16 mouse cellular contexts compared by ENCODE assay signal in genomic region chr3:142498941-142499340, GRCm38 (mm10). TPM values are rescaled to one million over a fixed set of nuclear protein-coding genes. Genes with fewer than 3 reads are reported as not detected.
DNase-seq lines count a peak whose midpoint lies in the region; ATAC-seq and TF ChIP-seq lines count a peak whose summit lies in the region.
"Had no signal": no experiment of that assay in that cellular context is flagged by ENCODE, and none has a peak within 500 bp of the region (broad histone marks: within the 10 kb centered on the region; RNA-seq: fewer than 3 reads in every experiment).

No protein-coding gene starts in this region.

- H3K27me3 ChIP-seq in midbrain, embryonic 14.5 days (ENCODE audit: control insufficient read depth, insufficient read depth, low read length): no peaks in the 10 kb centered on the region
- H3K27me3 ChIP-seq in midbrain, embryonic 16.5 days (ENCODE audit: control insufficient read depth, insufficient read depth, low read depth, low read length): no peaks in the 10 kb centered on the region
- H3K27me3 ChIP-seq in neural tube, embryonic 15.5 days (replicated peaks): no peaks in the 10 kb centered on the region
- H3K27me3 ChIP-seq: heart, embryonic 15.5 days; midbrain, embryonic 12.5 days had no signal

- no peak for ATAC-seq in midbrain, embryonic 14.5 days (ENCODE audit: low FRiP score, low TSS enrichment)
- ATAC-seq in midbrain, embryonic 16.5 days: no peak
- peak; percentile 53; the same call in 1 of the 2 replicates for ATAC-seq in neural tube, embryonic 15.5 days (ENCODE audit: low FRiP score)
- ATAC-seq: intestine, postnatal 0 days had no signal

- DNase-seq in gastrocnemius, adult 2 months: no peak
- no peak for DNase-seq in gastrocnemius, adult 8-10 months (ENCODE audit: low spot score in 2 of 2)
- peak; percentile 5 for DNase-seq in midbrain, embryonic 14.5 days
- DNase-seq in cerebellum, adult 8-10 months: peak; percentile 52
- DNase-seq in spleen, postnatal 14 days (ENCODE audit: low spot score in 2 of 2): no peak
- DNase-seq in T-cell, adult 2 months (ENCODE audit: low spot score): no peak
- DNase-seq: gastrocnemius, postnatal 36 days; kidney, postnatal 36 days; lung, embryonic 14.5 days; right cerebral cortex, postnatal 25 days had no signal

- peak overlapping the region; percentile 16 for H3K4me3 ChIP-seq in gastrocnemius, adult 2 months
- no peak overlapping the region for H3K4me3 ChIP-seq in midbrain, embryonic 14.5 days (replicated peaks; ENCODE audit: low read depth, low read length)
- H3K4me3 ChIP-seq in midbrain, embryonic 16.5 days (ENCODE audit: low read depth, low read length): no peak overlapping the region
- H3K4me3 ChIP-seq in neural tube, embryonic 15.5 days (replicated peaks): no peak overlapping the region
- H3K4me3 ChIP-seq: heart, embryonic 15.5 days; midbrain, embryonic 12.5 days had no signal

- no peak overlapping the region for H3K9ac ChIP-seq in midbrain, embryonic 14.5 days (replicated peaks; ENCODE audit: low read length)
- no peak overlapping the region for H3K9ac ChIP-seq in midbrain, embryonic 16.5 days (ENCODE audit: low read depth, low read length)
- no peak overlapping the region for H3K9ac ChIP-seq in neural tube, embryonic 15.5 days (replicated peaks)
- H3K9ac ChIP-seq: heart, embryonic 15.5 days; lung, embryonic 14.5 days; midbrain, embryonic 12.5 days had no signal

- peak overlapping the region; percentile 28 for H3K27ac ChIP-seq in gastrocnemius, adult 2 months
- H3K27ac ChIP-seq in midbrain, embryonic 14.5 days (replicated peaks; ENCODE audit: low read depth, low read length): no peak overlapping the region
- H3K27ac ChIP-seq in midbrain, embryonic 16.5 days (ENCODE audit: low read length): no peak overlapping the region
- H3K27ac ChIP-seq in neural tube, embryonic 15.5 days (replicated peaks): no peak overlapping the region
- H3K27ac ChIP-seq: heart, embryonic 15.5 days; midbrain, embryonic 12.5 days had no signal

- no peak for TF ChIP-seq CTCF in gastrocnemius, adult 2 months (IDR thresholded peaks at IDR 0.05)

- WGBS in midbrain, embryonic 14.5 days: 87% methylated on average over 5 of the region's 5 CpGs
- WGBS in midbrain, embryonic 16.5 days: 87% methylated on average over 5 of the region's 5 CpGs
- 70% methylated on average over 5 of the region's 5 CpGs for WGBS in neural tube, embryonic 15.5 days

- H3K4me2 ChIP-seq in midbrain, embryonic 14.5 days (ENCODE audit: low read length): no peak overlapping the region
- H3K4me2 ChIP-seq in midbrain, embryonic 16.5 days (ENCODE audit: low read length): no peak overlapping the region
- H3K4me2 ChIP-seq in neural tube, embryonic 15.5 days: no peak overlapping the region
- H3K4me2 ChIP-seq: heart, embryonic 15.5 days; lung, embryonic 14.5 days; midbrain, embryonic 12.5 days had no signal

- no peaks in the 10 kb centered on the region for H3K4me1 ChIP-seq in midbrain, embryonic 14.5 days (ENCODE audit: control insufficient read depth, insufficient read depth, low read length)
- H3K4me1 ChIP-seq in midbrain, embryonic 16.5 days (ENCODE audit: control insufficient read depth, insufficient read depth, low read length): no peaks in the 10 kb centered on the region
- H3K4me1 ChIP-seq in neural tube, embryonic 15.5 days: no peaks in the 10 kb centered on the region
- H3K4me1 ChIP-seq: heart, embryonic 15.5 days had no signal

- H3K36me3 ChIP-seq in midbrain, embryonic 14.5 days (ENCODE audit: control insufficient read depth, insufficient read depth, low read length): no peaks in the 10 kb centered on the region
- no peaks in the 10 kb centered on the region for H3K36me3 ChIP-seq in midbrain, embryonic 16.5 days (ENCODE audit: control insufficient read depth, insufficient read depth, low read length)
- no peaks in the 10 kb centered on the region for H3K36me3 ChIP-seq in neural tube, embryonic 15.5 days
- H3K36me3 ChIP-seq: heart, embryonic 15.5 days; midbrain, embryonic 12.5 days had no signal

- intact Hi-C loops in gastrocnemius, adult 2 months (cut with DNase I): no loop called here

- H3K9me3 ChIP-seq in midbrain, embryonic 14.5 days (ENCODE audit: control insufficient read depth, low read length): no peaks in the 10 kb centered on the region
- H3K9me3 ChIP-seq in midbrain, embryonic 16.5 days (replicated peaks; ENCODE audit: control insufficient read depth, low read length, poor library complexity, severe bottlenecking): no peaks in the 10 kb centered on the region
- H3K9me3 ChIP-seq in neural tube, embryonic 15.5 days (replicated peaks): no peaks in the 10 kb centered on the region
- H3K9me3 ChIP-seq: heart, embryonic 15.5 days; midbrain, embryonic 12.5 days had no signal

RNA-seq across cellular contexts. Expression of gene Gbp5, which starts 5.2 kb away (rescaled TPM):
- 1 to 10 TPM; 1.5 to 5.5 TPM for total RNA-seq in gastrocnemius, adult 2 months (2021)
- total RNA-seq in gastrocnemius, adult 8-10 months (2022): 1 to 10 TPM; 1.7 to 3.7 (median 2.1) TPM
- polyA plus RNA-seq in midbrain, embryonic 14.5 days (2014; fragmentation: Nextera tagmentation; extraction: Ambion mirVana): 0.26 TPM in 1 of 2 replicates, not detected in the other
- 0.19 and 0.20 TPM in 2 replicates for polyA plus RNA-seq in midbrain, embryonic 16.5 days (2015; fragmentation: Nextera tagmentation; extraction: Ambion mirVana)
- polyA plus RNA-seq in neural tube, embryonic 15.5 days (2015; fragmentation: Nextera tagmentation; extraction: Ambion mirVana): 0.35 and 0.37 TPM in 2 replicates
- polyA plus RNA-seq: embryonic facial prominence, embryonic 11.5 days; midbrain, embryonic 12.5 days had no signal

RNA-seq across cellular contexts. Expression of gene Gbp7, which starts 31.2 kb away (rescaled TPM):
- 10 to 100 TPM in 1 of 2 experiments, 1 to 10 TPM in 1; 6.3 to 28.4 TPM for total RNA-seq in gastrocnemius, adult 2 months (2021)
- 1 to 10 TPM; 3.0 to 7.7 (median 5.5) TPM for total RNA-seq in gastrocnemius, adult 8-10 months (2022)
- 0.78 and 2.9 TPM in 2 replicates for polyA plus RNA-seq in midbrain, embryonic 14.5 days (2014; fragmentation: Nextera tagmentation; extraction: Ambion mirVana)
- 1.9 and 2.1 TPM in 2 replicates for polyA plus RNA-seq in midbrain, embryonic 16.5 days (2015; fragmentation: Nextera tagmentation; extraction: Ambion mirVana)
- 2.3 and 9.2 TPM in 2 replicates for polyA plus RNA-seq in neural tube, embryonic 15.5 days (2015; fragmentation: Nextera tagmentation; extraction: Ambion mirVana)

Comparison
In these comparisons a context has a peak if more than half of its experiments do, and no peak if none do; other contexts are left out.
1. DNase-seq: peak in midbrain, embryonic 14.5 days (single experiment) and cerebellum, adult 8-10 months (single experiment); none in gastrocnemius, adult 2 months (single experiment), gastrocnemius, adult 8-10 months (0 of 2), spleen, postnatal 14 days (0 of 2) and T-cell, adult 2 months (single experiment).